Mouse (Mus musculus) neural tube, embryonic 11.5 days (tissue): ENCODE measurements around the gene Mapkapk2. TPM values are rescaled to one million over a fixed set of nuclear protein-coding genes. Genes with fewer than 3 reads are reported as not detected.

Experiments
- ATAC-seq: fragments of 200-750 bp; cut with Nextera tagmentation; 2 replicates; pipeline ENCODE4 v1.8.0; 2017; ENCODE audit warnings: moderate number of reproducible peaks, mild to moderate bottlenecking, moderate TSS enrichment, moderate library complexity; ENCODE audit not compliant: insufficient read depth, low FRiP score, low TSS enrichment
- DNase-seq: peaks from one replicate; pipeline ENCODE4 v3.0.0-alpha.2; 2015; ENCODE audit warnings: low spot score
- H3K27ac ChIP-seq: fragments of 300-500 bp; sonication (generic); 2 replicates; pipeline ENCODE4 v1.5.1; 2014; ENCODE audit warnings: low read depth, mild to moderate bottlenecking, low read length
- H3K27me3 ChIP-seq: fragments of 300-500 bp; sonication (generic); 2 replicates; pipeline ENCODE4 v1.6.1; 2014; ENCODE audit warnings: mild to moderate bottlenecking, low read length, mixed read lengths; ENCODE audit not compliant: control insufficient read depth, insufficient read depth
- H3K36me3 ChIP-seq: fragments of 300-500 bp; sonication (generic); 2 replicates; pipeline ENCODE4 v1.6.1; 2014; ENCODE audit warnings: mild to moderate bottlenecking, low read length, moderate library complexity, mixed read lengths; ENCODE audit not compliant: control insufficient read depth, insufficient read depth
- H3K4me1 ChIP-seq: fragments of 300-500 bp; sonication (generic); 2 replicates; pipeline ENCODE4 v1.6.1; 2014; ENCODE audit warnings: low read length, mixed read lengths; ENCODE audit not compliant: control insufficient read depth, insufficient read depth
- H3K4me2 ChIP-seq: fragments of 300-500 bp; sonication (generic); 2 replicates; pipeline ENCODE4 v1.6.1; 2014; ENCODE audit warnings: low read depth, mild to moderate bottlenecking, moderate library complexity
- H3K4me3 ChIP-seq: fragments of 300-500 bp; sonication (generic); 2 replicates; pipeline ENCODE4 v1.5.1; 2014; ENCODE audit warnings: low read depth, low read length
- H3K9ac ChIP-seq: fragments of 300-500 bp; sonication (generic); 2 replicates; pipeline ENCODE4 v1.6.1; 2014; ENCODE audit warnings: mild to moderate bottlenecking, low read length
- H3K9me3 ChIP-seq: fragments of 300-500 bp; sonication (generic); 2 replicates; pipeline ENCODE4 v1.6.1; 2016; ENCODE audit warnings: low read length; ENCODE audit not compliant: control insufficient read depth
- WGBS: fragments of 180-500 bp; shearing (Covaris S2); extraction: QIAGEN DNeasy Blood & Tissue Kit; methylation state at CpG from one replicate; pipeline ENCODE4 v1.1.7; 2014; 5-methylcytosine and 5-hydroxymethylcytosine counted together
- polyA plus RNA-seq: library from polyadenylated mRNA; unstranded; fragments of >200 nt; fragmentation: Nextera tagmentation; extraction: Ambion mirVana; gene quantifications from 2 replicates; pipeline ENCODE4 v1.2.1, GENCODE M21; 2014

The Mapkapk2 gene
- polyA plus RNA-seq, 1 experiment from 2014 or later, result 36.5 TPM

DNA sequence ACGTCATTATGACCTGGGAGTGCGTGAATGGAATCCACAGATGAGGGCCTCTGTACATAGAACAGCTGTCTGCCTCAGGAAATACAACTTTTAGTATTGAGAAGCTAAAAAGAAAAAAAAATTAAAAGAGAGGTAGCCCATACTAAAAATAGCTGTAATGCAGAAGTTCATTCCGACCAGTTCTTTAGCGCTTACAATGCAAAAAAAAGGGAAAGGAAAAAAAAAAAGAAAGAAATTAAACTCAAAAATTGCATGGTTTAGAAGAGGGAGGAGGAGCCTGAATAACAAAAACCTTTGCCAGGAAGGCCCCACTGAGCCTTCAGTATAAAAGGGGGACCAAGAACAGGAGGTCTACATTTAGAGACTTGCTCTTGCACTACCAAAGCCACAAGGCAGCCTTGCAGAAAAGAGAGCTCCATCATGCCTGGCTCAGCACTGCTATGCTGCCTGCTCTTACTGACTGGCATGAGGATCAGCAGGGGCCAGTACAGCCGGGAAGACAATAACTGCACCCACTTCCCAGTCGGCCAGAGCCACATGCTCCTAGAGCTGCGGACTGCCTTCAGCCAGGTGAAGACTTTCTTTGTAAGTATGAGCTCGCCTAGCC is 78.0 kb downstream of the Mapkapk2 start, which contains the start of gene Il10:
Il10 (plus strand) TSS at position 354 of the 607 bp plus-strand sequence.
- H3K27me3 ChIP-seq, result no peaks in the 10 kb centered on the region
- H3K9me3 ChIP-seq, result no peaks in the 10 kb centered on the region
- 82% methylated on average over 8 of the region's 8 CpGs for WGBS
- no peak within 1 kb of the TSS for H3K4me2 ChIP-seq
- no peak for ATAC-seq
- no peaks in the 10 kb centered on the region for H3K36me3 ChIP-seq
- no peak for DNase-seq
- H3K27ac ChIP-seq, result no peak within 1 kb of the TSS
- no peaks in the 10 kb centered on the region for H3K4me1 ChIP-seq
- H3K4me3 ChIP-seq, result no peak within 1 kb of the TSS
- no peak within 1 kb of the TSS for H3K9ac ChIP-seq

DNA sequence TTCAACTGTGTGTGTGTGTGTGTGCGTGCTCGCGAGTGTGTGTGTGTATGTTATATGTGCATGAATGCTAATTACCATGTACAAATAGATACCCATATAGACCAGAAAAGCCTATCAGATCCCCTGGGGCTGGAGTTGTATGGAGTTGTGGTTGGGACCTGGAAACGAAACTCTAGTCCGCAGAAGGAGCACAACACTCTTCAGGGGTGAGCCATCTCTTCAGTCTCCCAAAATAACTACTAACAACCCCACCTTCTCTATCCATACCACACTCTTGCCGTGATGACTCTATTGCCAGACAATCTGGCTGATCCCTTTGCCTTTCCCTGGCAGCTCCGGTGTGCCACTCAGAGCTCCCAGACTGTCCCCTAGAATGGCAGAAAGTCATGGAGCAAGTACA is 81.7 kb downstream of the Mapkapk2 start:
- H3K27ac ChIP-seq, result no peak overlapping the region
- no peak overlapping the region for H3K4me3 ChIP-seq
- ATAC-seq (no peak), DNase-seq (no peak)
- H3K4me1 ChIP-seq, result no peaks in the 10 kb centered on the region
- no peaks in the 10 kb centered on the region for H3K36me3 ChIP-seq
- H3K27me3 ChIP-seq, result no peaks in the 10 kb centered on the region
- no peaks in the 10 kb centered on the region for H3K9me3 ChIP-seq
- H3K9ac ChIP-seq, result no peak overlapping the region
- H3K4me2 ChIP-seq, result no peak overlapping the region
- WGBS, result 94% methylated on average over 7 of the region's 7 CpGs

DNA sequence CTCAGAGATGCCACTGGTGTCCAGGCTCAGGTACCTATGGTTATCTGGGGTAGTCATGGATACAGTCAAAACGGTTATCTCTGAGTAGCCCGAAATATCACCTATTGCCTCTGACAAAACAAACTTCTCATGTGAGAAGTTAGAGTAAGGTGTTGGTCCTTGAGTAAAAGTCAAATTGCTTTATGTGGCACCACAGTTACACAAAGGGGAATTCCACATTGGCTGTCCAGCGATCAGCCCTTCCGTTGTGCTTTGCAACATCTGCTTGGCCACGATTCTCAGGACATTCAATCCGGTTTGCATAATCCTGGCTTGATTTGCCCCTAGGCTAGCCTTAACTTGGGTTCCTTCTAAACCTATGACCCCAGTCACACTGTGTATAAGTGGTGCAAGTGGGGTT is 82.3 kb downstream of the Mapkapk2 start:
- DNase-seq, result no peak
- Histone ChIP-seq H3K4me3 (no peak overlapping the region), H3K4me1 (no peaks in the 10 kb centered on the region), H3K4me2 (no peak overlapping the region), H3K27ac (no peak overlapping the region), H3K9me3 (no peaks in the 10 kb centered on the region), H3K36me3 (no peaks in the 10 kb centered on the region), H3K27me3 (no peaks in the 10 kb centered on the region), H3K9ac (no peak overlapping the region)
- WGBS, result 91% methylated on average over 6 of the region's 6 CpGs
- ATAC-seq, result no peak

DNA sequence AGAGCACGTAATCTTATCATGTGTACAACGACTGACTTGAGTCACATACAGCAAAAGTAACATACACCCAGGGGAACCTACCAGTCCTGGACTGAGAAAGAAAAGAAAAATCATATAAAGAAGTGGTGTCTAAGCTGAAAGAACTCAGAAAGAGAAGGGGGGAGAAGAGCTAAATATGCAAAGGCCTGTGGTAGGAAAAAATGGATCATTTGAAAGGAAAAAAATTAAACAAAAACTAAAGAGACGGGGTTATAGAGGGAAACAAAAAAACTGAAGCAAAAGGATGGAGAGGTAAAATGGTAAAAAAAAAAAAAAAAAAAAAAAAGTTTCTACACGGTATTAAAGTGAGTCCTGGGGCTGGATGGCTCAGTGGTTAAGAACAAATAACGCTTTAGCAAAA is 83.7 kb downstream of the Mapkapk2 start:
- H3K9me3 ChIP-seq, result no peaks in the 10 kb centered on the region
- H3K36me3 ChIP-seq, result no peaks in the 10 kb centered on the region
- H3K4me3 ChIP-seq, result no peak overlapping the region
- no peak for ATAC-seq
- WGBS, result 95% methylated on average over 5 of the region's 5 CpGs
- H3K9ac ChIP-seq, result no peak overlapping the region
- no peak overlapping the region for H3K4me2 ChIP-seq
- H3K4me1 ChIP-seq, result no peaks in the 10 kb centered on the region
- no peak overlapping the region for H3K27ac ChIP-seq
- DNase-seq, result no peak
- no peaks in the 10 kb centered on the region for H3K27me3 ChIP-seq

DNA sequence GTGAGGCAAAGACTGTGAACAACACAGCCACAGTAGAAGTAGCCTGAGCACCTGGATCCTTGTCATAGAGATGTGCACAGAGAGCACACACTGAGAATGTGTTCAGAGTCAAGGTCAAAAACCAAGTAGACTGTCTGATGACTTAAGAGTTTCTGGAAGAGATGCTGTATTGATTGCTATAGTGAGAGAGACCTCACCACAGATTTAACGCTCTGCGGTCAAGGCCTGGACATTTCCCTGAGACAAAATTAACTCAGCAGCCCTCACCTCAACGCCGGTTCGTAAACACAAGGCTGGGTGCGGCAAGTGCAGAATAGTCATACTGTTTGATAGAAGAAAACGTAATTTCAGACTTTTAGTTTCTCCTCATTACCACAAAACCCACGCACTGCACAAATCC is 85.1 kb downstream of the Mapkapk2 start:
- H3K36me3 ChIP-seq, result no peaks in the 10 kb centered on the region
- no peaks in the 10 kb centered on the region for H3K27me3 ChIP-seq
- no peak for DNase-seq
- no peak overlapping the region for H3K4me3 ChIP-seq
- H3K4me1 ChIP-seq, result no peaks in the 10 kb centered on the region
- H3K9ac ChIP-seq, result no peak overlapping the region
- no peaks in the 10 kb centered on the region for H3K9me3 ChIP-seq
- no peak overlapping the region for H3K27ac ChIP-seq
- ATAC-seq, result no peak
- 91% methylated on average over 8 of the region's 8 CpGs for WGBS
- no peak overlapping the region for H3K4me2 ChIP-seq

DNA sequence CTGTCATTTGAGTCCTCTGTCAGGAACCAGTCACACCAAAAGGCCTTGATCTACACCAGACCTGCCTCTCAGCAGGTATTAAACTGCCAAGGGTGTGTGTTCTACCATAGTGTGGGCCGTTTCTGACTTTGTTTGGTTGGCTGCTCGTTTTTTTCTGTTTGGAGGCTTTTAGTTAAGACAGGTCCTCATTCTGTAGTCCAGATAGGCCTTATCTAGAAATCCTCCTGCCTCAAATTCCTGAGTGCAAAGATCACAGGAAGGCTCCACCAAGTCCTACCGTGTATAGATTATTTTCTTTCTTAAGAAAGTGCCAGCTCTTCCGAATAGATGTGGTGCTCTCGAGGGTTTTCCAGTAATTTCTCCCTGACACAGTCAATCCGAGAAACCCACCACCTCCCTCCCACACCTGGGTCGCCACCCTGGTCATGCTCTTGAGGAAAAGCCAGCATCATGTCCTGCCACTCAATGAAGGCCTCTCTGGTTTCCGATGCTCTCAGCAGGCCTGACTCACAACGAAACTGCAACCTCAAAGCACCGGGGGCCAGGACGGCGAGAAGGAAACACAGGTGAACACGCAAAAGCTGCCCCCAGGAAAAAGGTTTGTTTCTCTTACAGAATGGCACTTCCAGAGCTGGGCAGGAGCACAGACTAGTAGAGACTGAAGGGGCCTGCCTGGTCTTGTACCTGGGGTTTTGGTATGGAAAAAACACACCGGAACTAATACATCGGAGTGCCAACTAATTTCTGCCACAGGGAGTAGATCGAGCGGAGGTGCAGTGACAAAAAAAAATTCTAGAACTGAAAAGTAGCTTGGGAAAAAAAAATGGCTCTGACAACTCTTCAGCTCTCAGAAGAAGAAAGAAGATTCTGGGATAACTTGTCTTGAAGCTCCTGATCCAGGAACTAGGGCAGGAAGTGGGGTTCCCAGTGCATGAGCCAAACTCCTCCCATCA is 87.1 kb downstream of the Mapkapk2 start:
- 88% methylated on average over 17 of the region's 17 CpGs for WGBS

DNA sequence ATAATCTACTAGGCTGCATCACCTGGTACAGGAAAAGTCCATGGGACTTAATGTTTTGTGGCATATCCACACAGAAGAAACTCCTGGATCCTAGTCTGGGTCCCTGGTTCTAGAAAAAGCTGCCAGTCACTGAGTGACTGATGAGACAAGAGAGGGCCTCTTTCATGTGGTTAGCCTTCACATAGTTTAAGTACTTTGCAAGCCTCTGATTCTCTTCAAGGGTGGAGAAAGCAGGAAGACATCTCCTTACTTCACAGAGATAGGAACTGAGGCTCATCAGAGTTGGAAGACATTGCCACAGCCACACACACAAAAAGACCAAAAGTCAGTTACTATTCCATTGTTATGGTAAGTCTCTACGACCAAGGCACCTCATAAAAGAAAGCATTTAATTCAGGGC is 91.6 kb downstream of the Mapkapk2 start:
- H3K9me3 ChIP-seq, result no peaks in the 10 kb centered on the region
- no peak overlapping the region for H3K4me3 ChIP-seq
- no peak for ATAC-seq
- 60% methylated on average over 1 of the region's 1 CpGs for WGBS
- no peak for DNase-seq
- no peaks in the 10 kb centered on the region for H3K27me3 ChIP-seq
- H3K4me1 ChIP-seq, result no peaks in the 10 kb centered on the region
- no peaks in the 10 kb centered on the region for H3K36me3 ChIP-seq
- no peak overlapping the region for H3K27ac ChIP-seq
- H3K4me2 ChIP-seq, result no peak overlapping the region
- no peak overlapping the region for H3K9ac ChIP-seq

More for the DNA sequence above, 87.1 kb downstream of the Mapkapk2 start:
- H3K4me2 ChIP-seq, result no peak overlapping the region
- no peaks in the 10 kb centered on the region for H3K9me3 ChIP-seq
- no peak overlapping the region for H3K9ac ChIP-seq
- DNase-seq, result no peak
- no peak overlapping the region for H3K4me3 ChIP-seq
- H3K36me3 ChIP-seq, result no peaks in the 10 kb centered on the region
- H3K27me3 ChIP-seq, result no peaks in the 10 kb centered on the region
- no peak overlapping the region for H3K27ac ChIP-seq
- no peaks in the 10 kb centered on the region for H3K4me1 ChIP-seq
- ATAC-seq, result no peak
